Mouse (Mus musculus): ENCODE measurements around the gene Fam57b. TPM values are rescaled to one million over a fixed set of nuclear protein-coding genes. Genes with fewer than 3 reads are reported as not detected.

Fam57b gene
- total and polyA plus RNA-seq, 3 experiments = 0.30 TPM; not detected in 2

- TF ChIP-seq KAT2A (IDR thresholded peaks at IDR 0.05; ENCODE audit: insufficient replicate concordance, low read length) = no peak
- TF ChIP-seq CHD2 (IDR thresholded peaks at IDR 0.05; ENCODE audit: low read length) = peak; percentile 90
- TF ChIP-seq USF1 (IDR thresholded peaks at IDR 0.05; ENCODE audit: low read depth, low read length) = no peak
- no peak; the same call in 1 of the 2 replicates for TF ChIP-seq IRF4 (IDR thresholded peaks at IDR 0.05; ENCODE audit: low read depth, low read length)
- TF ChIP-seq SMC3 (IDR thresholded peaks at IDR 0.05; ENCODE audit: low read depth, low read length) = no peak
- TF ChIP-seq SIN3A (IDR thresholded peaks at IDR 0.05; ENCODE audit: low read length) = peak; percentile 96
- TF ChIP-seq NRF1 (IDR thresholded peaks at IDR 0.05; ENCODE audit: low read depth, low read length) = peak; percentile 61
- no peak for TF ChIP-seq GABPA (IDR thresholded peaks at IDR 0.05; ENCODE audit: insufficient replicate concordance, low read depth, low read length)
These were observed 20.8 kb upstream of the Fam57b start, which contains the start of gene Ypel3 (continued) for GRCm38 (mm10) chr7:126776598-126777057.

- DNase-seq (ENCODE audit: extremely low read depth) = peak; percentile 74
- peak overlapping the region; percentile 100 for H3K9ac ChIP-seq (ENCODE audit: insufficient read depth, low read depth)
- in situ Hi-C loops (cut with MboI; ENCODE audit: low pct_ligation_motif_present, low pct_unique_long_range_greater_than_20kb, low sequenced_read_pairs) = no loop called here
- H3K4me2 ChIP-seq (ENCODE audit: insufficient read depth, low read depth, poor library complexity, severe bottlenecking) = peak overlapping the region; percentile 62
- peaks cover 5% of the 10 kb centered on the region for H3K9me3 ChIP-seq (replicated peaks; ENCODE audit: low read length)
- H3K4me3 ChIP-seq (replicated peaks in 1 of 3; ENCODE audit: low read depth in 2 of 3, low read length in 2 of 3, poor library complexity in 1 of 3) = peak overlapping the region; percentile 70 to 89 (median 77)
- 0 out of 2 replicates have a peak, but pooled peaks have one; percentile 24 for TF ChIP-seq ELF1 (IDR thresholded peaks at IDR 0.05; ENCODE audit: low read depth, low read length)
- no peak for TF ChIP-seq SIN3A (IDR thresholded peaks at IDR 0.05; ENCODE audit: low read length)
- 0 out of 2 replicates have a peak, but pooled peaks have one; percentile 23 for TF ChIP-seq JUND (conservative IDR thresholded peaks at IDR 0.05; ENCODE audit: low read depth, low read length)
- 0 out of 2 replicates have a peak, but pooled peaks have one; percentile 54 for TF ChIP-seq MAZ (IDR thresholded peaks at IDR 0.05; ENCODE audit: low read depth, low read length)
- no peak for TF ChIP-seq ZMIZ1 (IDR thresholded peaks at IDR 0.05; ENCODE audit: low read depth, low read length)
- TF ChIP-seq EP300 (IDR thresholded peaks at IDR 0.05; ENCODE audit: low read length) = no peak
- no peak for TF ChIP-seq HCFC1 (IDR thresholded peaks at IDR 0.05; ENCODE audit: low read depth, low read length)
- TF ChIP-seq MEF2A (IDR thresholded peaks at IDR 0.05; ENCODE audit: borderline replicate concordance, low read depth, low read length) = peak; percentile 34; the same call in 1 of the 2 replicates
- peak; percentile 22; the same call in 1 of the 2 replicates for TF ChIP-seq BHLHE40 (IDR thresholded peaks at IDR 0.05; ENCODE audit: low read depth, low read length)
- TF ChIP-seq UBTF (IDR thresholded peaks at IDR 0.05; ENCODE audit: low read depth, low read length) = no peak
- no peak; the same call in 1 of the 2 replicates for TF ChIP-seq MXI1 (IDR thresholded peaks at IDR 0.05; ENCODE audit: low read depth, low read length)
- TF ChIP-seq TCF12 (IDR thresholded peaks at IDR 0.05; ENCODE audit: low read depth, low read length) = peak; percentile 56; the same call in 1 of the 2 replicates
- TF ChIP-seq TBP (conservative IDR thresholded peaks at IDR 0.05; ENCODE audit: low read depth, low read length) = 0 out of 2 replicates have a peak, but pooled peaks have one; percentile 16
- 0 out of 2 replicates have a peak, but pooled peaks have one; percentile 34 for TF ChIP-seq MAX (IDR thresholded peaks at IDR 0.05; ENCODE audit: low read length)
- TF ChIP-seq CHD1 (IDR thresholded peaks at IDR 0.05; ENCODE audit: low read depth, low read length) = no peak
- peak; percentile 78 for TF ChIP-seq IRF4 (IDR thresholded peaks at IDR 0.05; ENCODE audit: low read depth, low read length)
- TF ChIP-seq SMC3 (IDR thresholded peaks at IDR 0.05; ENCODE audit: low read depth, low read length) = no peak
- TF ChIP-seq ETS1 (conservative IDR thresholded peaks at IDR 0.05; ENCODE audit: low read depth, low read length) = peak; percentile 79
- TF ChIP-seq CHD2 (IDR thresholded peaks at IDR 0.05; ENCODE audit: low read length) = no peak
- dilution Hi-C loops (cut with MboI; ENCODE audit: extremely low pct_ligation_motif_present, extremely low pct_unique_long_range_greater_than_20kb, low sequenced_read_pairs) = no loop called here
- peaks cover 2% of the 10 kb centered on the region; the same call in 1 of the 2 replicates for H3K79me2 ChIP-seq (replicated peaks; ENCODE audit: control insufficient read depth, extremely low read depth, insufficient read depth, poor library complexity, severe bottlenecking)
- H3K27ac ChIP-seq (ENCODE audit: insufficient read depth, low read depth) = peak overlapping the region; percentile 61
- peaks cover 14 to 76% of the 10 kb centered on the region in 2 experiments for H3K4me1 ChIP-seq (ENCODE audit: control insufficient read depth in 1 of 2, insufficient read depth in 2 of 2)
- peaks cover 35 to 59% of the 10 kb centered on the region in 2 experiments for H3K36me3 ChIP-seq (replicated peaks in 1 of 2; ENCODE audit: control insufficient read depth in 1 of 2, insufficient read depth in 1 of 2, low read length in 1 of 2)
- no peaks in the 10 kb centered on the region for H3K27me3 ChIP-seq (replicated peaks)
These were observed 20.0 kb upstream of the Fam57b start for GRCm38 (mm10) chr7:126777476-126777875.
